Mouse (Mus musculus) neural tube, embryonic 11.5 days (tissue): ENCODE data around the gene Stx3. TPM values are rescaled to one million over a fixed set of nuclear protein-coding genes. Genes with fewer than 3 reads are reported as not detected.

ENCODE experiments used
- ATAC-seq: fragments of 200-750 bp; cut with Nextera tagmentation; 2 replicates; pipeline ENCODE4 v1.8.0; 2017; ENCODE audit warnings: moderate number of reproducible peaks, mild to moderate bottlenecking, moderate TSS enrichment, moderate library complexity; ENCODE audit not compliant: insufficient read depth, low FRiP score, low TSS enrichment
- DNase-seq: peaks from one replicate; pipeline ENCODE4 v3.0.0-alpha.2; 2015; ENCODE audit warnings: low spot score
- H3K27ac ChIP-seq: fragments of 300-500 bp; sonication (generic); 2 replicates; pipeline ENCODE4 v1.5.1; 2014; ENCODE audit warnings: low read depth, mild to moderate bottlenecking, low read length
- H3K27me3 ChIP-seq: fragments of 300-500 bp; sonication (generic); 2 replicates; pipeline ENCODE4 v1.6.1; 2014; ENCODE audit warnings: mild to moderate bottlenecking, low read length, mixed read lengths; ENCODE audit not compliant: control insufficient read depth, insufficient read depth
- H3K36me3 ChIP-seq: fragments of 300-500 bp; sonication (generic); 2 replicates; pipeline ENCODE4 v1.6.1; 2014; ENCODE audit warnings: mild to moderate bottlenecking, low read length, moderate library complexity, mixed read lengths; ENCODE audit not compliant: control insufficient read depth, insufficient read depth
- H3K4me1 ChIP-seq: fragments of 300-500 bp; sonication (generic); 2 replicates; pipeline ENCODE4 v1.6.1; 2014; ENCODE audit warnings: low read length, mixed read lengths; ENCODE audit not compliant: control insufficient read depth, insufficient read depth
- H3K4me2 ChIP-seq: fragments of 300-500 bp; sonication (generic); 2 replicates; pipeline ENCODE4 v1.6.1; 2014; ENCODE audit warnings: low read depth, mild to moderate bottlenecking, moderate library complexity
- H3K4me3 ChIP-seq: fragments of 300-500 bp; sonication (generic); 2 replicates; pipeline ENCODE4 v1.5.1; 2014; ENCODE audit warnings: low read depth, low read length
- H3K9ac ChIP-seq: fragments of 300-500 bp; sonication (generic); 2 replicates; pipeline ENCODE4 v1.6.1; 2014; ENCODE audit warnings: mild to moderate bottlenecking, low read length
- H3K9me3 ChIP-seq: fragments of 300-500 bp; sonication (generic); 2 replicates; pipeline ENCODE4 v1.6.1; 2016; ENCODE audit warnings: low read length; ENCODE audit not compliant: control insufficient read depth
- WGBS: fragments of 180-500 bp; shearing (Covaris S2); extraction: QIAGEN DNeasy Blood & Tissue Kit; methylation state at CpG from one replicate; pipeline ENCODE4 v1.1.7; 2014; 5-methylcytosine and 5-hydroxymethylcytosine counted together
- polyA plus RNA-seq: library from polyadenylated mRNA; unstranded; fragments of >200 nt; fragmentation: Nextera tagmentation; extraction: Ambion mirVana; gene quantifications from 2 replicates; pipeline ENCODE4 v1.2.1, GENCODE M21; 2014

Stx3 gene
- 6.0 and 6.4 TPM in 2 replicates for polyA plus RNA-seq

- Histone ChIP-seq H3K27me3 (peaks cover 36% of the 10 kb centered on the region), H3K27ac (no peak within 1 kb of the TSS), H3K9me3 (no peaks in the 10 kb centered on the region), H3K4me2 (peak within 1 kb of the TSS; percentile 96), H3K9ac (peak within 1 kb of the TSS; percentile 59), H3K36me3 (no peaks in the 10 kb centered on the region), H3K4me3 (peak within 1 kb of the TSS; percentile 58), H3K4me1 (no peaks in the 10 kb centered on the region)
- DNase-seq (peak; percentile 31), ATAC-seq (no peak)
- WGBS: 1% methylated on average over 20 of the region's 20 CpGs
Observed at GRCm38 (mm10) chr19:11819143-11819700, at the start of gene Stx3. Gene Stx3, minus strand, starts transcription at chr19:11819403.

- H3K4me2 ChIP-seq: no peak overlapping the region
- ATAC-seq: no peak
- H3K27me3 ChIP-seq: no peaks in the 10 kb centered on the region
- H3K27ac ChIP-seq: no peak overlapping the region
- H3K36me3 ChIP-seq: no peaks in the 10 kb centered on the region
- H3K9me3 ChIP-seq: 0 out of 2 replicates have a peak, but pooled peaks cover 4% of the 10 kb centered on the region
- WGBS: 88% methylated on average over 2 of the region's 2 CpGs
- H3K4me1 ChIP-seq: no peaks in the 10 kb centered on the region
- H3K9ac ChIP-seq: no peak overlapping the region
- no peak overlapping the region for H3K4me3 ChIP-seq
- no peak for DNase-seq
Observed at GRCm38 (mm10) chr19:11867837-11868236, 48.6 kb upstream of the Stx3 start.

GRCm38 (mm10) chr19:11860966-11861365, 41.8 kb upstream of the Stx3 start, which contains the start of gene Olfr1418:
Gene Olfr1418, minus strand, starts transcription at chr19:11861066.
- no peaks in the 10 kb centered on the region for H3K4me1 ChIP-seq
- H3K36me3 ChIP-seq: no peaks in the 10 kb centered on the region
- WGBS: 80% methylated on average over 1 of the region's 1 CpGs
- no peak within 1 kb of the TSS for H3K4me3 ChIP-seq
- no peak for ATAC-seq
- no peak for DNase-seq
- no peak within 1 kb of the TSS for H3K4me2 ChIP-seq
- no peak within 1 kb of the TSS for H3K27ac ChIP-seq
- H3K9ac ChIP-seq: no peak within 1 kb of the TSS
- H3K9me3 ChIP-seq: no peaks in the 10 kb centered on the region
- H3K27me3 ChIP-seq: no peaks in the 10 kb centered on the region

GRCm38 (mm10) chr19:11856506-11856905, 37.3 kb upstream of the Stx3 start:
- DNase-seq: no peak

GRCm38 (mm10) chr19:11854821-11855220, 35.6 kb upstream of the Stx3 start:
- WGBS: 92% methylated on average over 2 of the region's 2 CpGs
- DNase-seq: no peak
- no peak overlapping the region for H3K9ac ChIP-seq
- no peaks in the 10 kb centered on the region for H3K36me3 ChIP-seq
- H3K4me3 ChIP-seq: no peak overlapping the region
- H3K27me3 ChIP-seq: no peaks in the 10 kb centered on the region
- H3K4me1 ChIP-seq: no peaks in the 10 kb centered on the region
- no peak overlapping the region for H3K27ac ChIP-seq
- H3K9me3 ChIP-seq: no peaks in the 10 kb centered on the region
- no peak overlapping the region for H3K4me2 ChIP-seq
- no peak for ATAC-seq

More at GRCm38 (mm10) chr19:11856506-11856905, 37.3 kb upstream of the Stx3 start:
- no peak overlapping the region for H3K4me3 ChIP-seq
- H3K4me1 ChIP-seq: no peaks in the 10 kb centered on the region
- 83% methylated on average over 6 of the region's 6 CpGs for WGBS
- no peak for ATAC-seq
- H3K36me3 ChIP-seq: no peaks in the 10 kb centered on the region
- H3K4me2 ChIP-seq: no peak overlapping the region
- no peaks in the 10 kb centered on the region for H3K9me3 ChIP-seq
- H3K27ac ChIP-seq: no peak overlapping the region
- H3K27me3 ChIP-seq: no peaks in the 10 kb centered on the region
- no peak overlapping the region for H3K9ac ChIP-seq

GRCm38 (mm10) chr19:11852652-11853051, 33.4 kb upstream of the Stx3 start:
- Histone ChIP-seq H3K9ac (no peak overlapping the region), H3K4me1 (no peaks in the 10 kb centered on the region), H3K9me3 (no peaks in the 10 kb centered on the region), H3K27ac (no peak overlapping the region), H3K4me2 (no peak overlapping the region), H3K4me3 (no peak overlapping the region), H3K27me3 (no peaks in the 10 kb centered on the region), H3K36me3 (no peaks in the 10 kb centered on the region)
- ATAC-seq (no peak), DNase-seq (no peak)
- 65% methylated on average over 4 of the region's 4 CpGs for WGBS

- H3K36me3 ChIP-seq: no peaks in the 10 kb centered on the region
- WGBS: 90% methylated on average over 4 of the region's 4 CpGs
- no peak overlapping the region for H3K27ac ChIP-seq
- no peak overlapping the region for H3K4me3 ChIP-seq
- ATAC-seq (no peak), DNase-seq (no peak)
- no peak overlapping the region for H3K4me2 ChIP-seq
- no peaks in the 10 kb centered on the region for H3K27me3 ChIP-seq
- H3K9me3 ChIP-seq: no peaks in the 10 kb centered on the region
- no peak overlapping the region for H3K9ac ChIP-seq
- H3K4me1 ChIP-seq: no peaks in the 10 kb centered on the region
Observed at GRCm38 (mm10) chr19:11846333-11846732, 27.1 kb upstream of the Stx3 start.

- no peak within 1 kb of the TSS for H3K4me3 ChIP-seq
- no peak within 1 kb of the TSS for H3K9ac ChIP-seq
- H3K36me3 ChIP-seq: no peaks in the 10 kb centered on the region
- H3K9me3 ChIP-seq: no peaks in the 10 kb centered on the region
- ATAC-seq (no peak), DNase-seq (no peak)
- no peak within 1 kb of the TSS for H3K4me2 ChIP-seq
- no peaks in the 10 kb centered on the region for H3K4me1 ChIP-seq
- H3K27ac ChIP-seq: no peak within 1 kb of the TSS
- 88% methylated on average over 4 of the region's 4 CpGs for WGBS
- H3K27me3 ChIP-seq: no peaks in the 10 kb centered on the region
Observed at GRCm38 (mm10) chr19:11839119-11839518, 19.9 kb upstream of the Stx3 start, which contains the start of gene Olfr1417. Gene Olfr1417, minus strand, starts transcription at chr19:11839219.

- ATAC-seq: no peak
- DNase-seq: no peak
- 35% methylated on average over 4 of the region's 4 CpGs for WGBS
- Histone ChIP-seq H3K36me3 (no peaks in the 10 kb centered on the region), H3K4me2 (no peak overlapping the region), H3K9me3 (no peaks in the 10 kb centered on the region), H3K27me3 (peaks cover 17% of the 10 kb centered on the region), H3K9ac (no peak overlapping the region), H3K27ac (no peak overlapping the region), H3K4me1 (no peaks in the 10 kb centered on the region), H3K4me3 (no peak overlapping the region)
Observed at GRCm38 (mm10) chr19:11823346-11824065, 4.3 kb upstream of the Stx3 start.
